Mouse (Mus musculus) CH12.LX (cell line): ENCODE measurements at regions not wholly inside any gene's neighbourhood (a gene's known extent, or its start where the extent isn't known, plus 50 kb on each side); places are given as distances from the start of the nearest gene placed in this dataset.

Experiments
- DNase-seq: peaks from one replicate; pipeline ENCODE4 v3.0.0-alpha.2; 2013; ENCODE audit errors: extremely low read depth
- H3K27ac ChIP-seq: 2 replicates; pipeline ENCODE4 v1.5.1; 2012; ENCODE audit warnings: low read depth, mild to moderate bottlenecking, control low read depth, moderate library complexity; ENCODE audit not compliant: insufficient read depth
- H3K27me3 ChIP-seq: replicated peaks from 2 replicates; pipeline ENCODE3; 2012; ENCODE audit warnings: inconsistent platforms
- H3K36me3 ChIP-seq, 2 experiments: replicated peaks in 1 of 2; 2 replicates each; pipeline versions ENCODE3 to v1.6.1; 2012; ENCODE audit warnings: inconsistent platforms in 1 of 2, low read length in 1 of 2, mild to moderate bottlenecking in 1 of 2, mixed read lengths in 1 of 2, moderate library complexity in 1 of 2; ENCODE audit not compliant: control insufficient read depth in 1 of 2, insufficient read depth in 1 of 2
- H3K4me1 ChIP-seq, 2 experiments: 2 replicates each; pipeline ENCODE4 v1.6.1; 2012; ENCODE audit warnings: inconsistent platforms in 1 of 2, moderate library complexity in 1 of 2; ENCODE audit not compliant: insufficient read depth in 2 of 2, control insufficient read depth in 1 of 2
- H3K4me2 ChIP-seq: 2 replicates; pipeline ENCODE4 v1.6.1; 2012; ENCODE audit warnings: low read depth, mild to moderate bottlenecking, control low read depth; ENCODE audit not compliant: poor library complexity, insufficient read depth, severe bottlenecking
- H3K4me3 ChIP-seq, 3 experiments: fragments of 150-350 bp in 1 of 3; sonication (generic) in 1 of 3; replicated peaks in 1 of 3; 2 replicates each; pipeline versions ENCODE3 to v1.5.1; 2011 to 2012; ENCODE audit warnings: low read depth in 2 of 3, low read length in 2 of 3, mild to moderate bottlenecking in 2 of 3, moderate library complexity in 2 of 3, control low read depth in 1 of 3, improper control_type of control experiment in 1 of 3, inconsistent platforms in 1 of 3, mixed read lengths in 1 of 3; ENCODE audit not compliant: poor library complexity in 1 of 3
- H3K79me2 ChIP-seq: replicated peaks from 2 replicates; pipeline ENCODE4 v1.6.1; 2012; ENCODE audit warnings: mild to moderate bottlenecking, moderate library complexity; ENCODE audit not compliant: control insufficient read depth, poor library complexity, insufficient read depth, severe bottlenecking; ENCODE audit errors: extremely low read depth
- H3K9ac ChIP-seq: 2 replicates; pipeline ENCODE4 v1.6.1; 2012; ENCODE audit warnings: low read depth, mild to moderate bottlenecking, control low read depth, moderate library complexity; ENCODE audit not compliant: insufficient read depth
- H3K9me3 ChIP-seq: replicated peaks from 2 replicates; pipeline ENCODE3; 2012; ENCODE audit warnings: low read length, inconsistent platforms, mixed read lengths
- BHLHE40 ChIP-seq: IDR thresholded peaks from 2 replicates; pipeline ENCODE4 v1.6.1; 2011; ENCODE audit warnings: mild to moderate bottlenecking, low read depth, low read length, improper control_type of control experiment
- CHD1 ChIP-seq: IDR thresholded peaks from 2 replicates; pipeline ENCODE4 v1.6.1; 2012; ENCODE audit warnings: low read depth, low read length, improper control_type of control experiment, inconsistent platforms
- CTCF ChIP-seq, 2 experiments: IDR thresholded peaks in 1 of 2; conservative IDR thresholded peaks in 1 of 2; 2 replicates each; pipeline ENCODE4 v1.5.1; 2011 to 2012; ENCODE audit warnings: low read depth in 2 of 2, low read length in 2 of 2, improper control_type of control experiment in 1 of 2, inconsistent platforms in 1 of 2, mild to moderate bottlenecking in 1 of 2, moderate library complexity in 1 of 2
- E2F4 ChIP-seq: IDR thresholded peaks from 2 replicates; pipeline ENCODE4 v1.6.1; 2011; ENCODE audit warnings: low read depth, low read length, improper control_type of control experiment; ENCODE audit not compliant: insufficient replicate concordance
- ETS1 ChIP-seq: conservative IDR thresholded peaks from 2 replicates; pipeline ENCODE4 v1.6.1; 2012; ENCODE audit warnings: low read depth, mild to moderate bottlenecking, inconsistent platforms, low read length, improper control_type of control experiment, moderate library complexity
- JUN ChIP-seq: IDR thresholded peaks from 2 replicates; pipeline ENCODE4 v1.6.1; 2011; ENCODE audit warnings: low read depth, mild to moderate bottlenecking, low read length, improper control_type of control experiment, moderate library complexity; ENCODE audit not compliant: insufficient read depth
- MAFK ChIP-seq: IDR thresholded peaks from 2 replicates; pipeline ENCODE4 v1.6.1; 2011; ENCODE audit warnings: low read length, improper control_type of control experiment; ENCODE audit not compliant: insufficient replicate concordance
- MAZ ChIP-seq: IDR thresholded peaks from 2 replicates; pipeline ENCODE4 v1.6.1; 2012; ENCODE audit warnings: low read depth, mild to moderate bottlenecking, inconsistent platforms, low read length, improper control_type of control experiment, moderate library complexity
- MXI1 ChIP-seq: IDR thresholded peaks from 2 replicates; pipeline ENCODE4 v1.6.1; 2011; ENCODE audit warnings: mild to moderate bottlenecking, low read depth, low read length, improper control_type of control experiment
- NELFE ChIP-seq: IDR thresholded peaks from 2 replicates; pipeline ENCODE4 v1.6.1; 2011; ENCODE audit warnings: low read depth, low read length, improper control_type of control experiment
- NRF1 ChIP-seq: IDR thresholded peaks from 2 replicates; pipeline ENCODE4 v1.6.1; 2014; ENCODE audit warnings: low read depth, mild to moderate bottlenecking, inconsistent platforms, low read length, improper control_type of control experiment, moderate library complexity
- RAD21 ChIP-seq: IDR thresholded peaks from 2 replicates; pipeline ENCODE4 v1.6.1; 2011; ENCODE audit warnings: low read depth, mild to moderate bottlenecking, low read length, improper control_type of control experiment, moderate library complexity
- SMC3 ChIP-seq: IDR thresholded peaks from 2 replicates; pipeline ENCODE4 v1.6.1; 2011; ENCODE audit warnings: low read depth, low read length, improper control_type of control experiment
- UBTF ChIP-seq: IDR thresholded peaks from 2 replicates; pipeline ENCODE4 v1.6.1; 2012; ENCODE audit warnings: low read depth, mild to moderate bottlenecking, inconsistent platforms, low read length, improper control_type of control experiment, moderate library complexity
- USF2 ChIP-seq: conservative IDR thresholded peaks from 2 replicates; pipeline ENCODE4 v1.6.1; 2011; ENCODE audit warnings: low read depth, low read length, improper control_type of control experiment
- ZC3H11A ChIP-seq: IDR thresholded peaks from 2 replicates; pipeline ENCODE4 v1.6.1; 2012; ENCODE audit warnings: low read depth, mild to moderate bottlenecking, inconsistent platforms, low read length, improper control_type of control experiment
- ZKSCAN1 ChIP-seq: IDR thresholded peaks from 2 replicates; pipeline ENCODE4 v1.6.1; 2012; ENCODE audit warnings: low read depth, inconsistent platforms, low read length, improper control_type of control experiment, borderline replicate concordance
- ZMIZ1 ChIP-seq: IDR thresholded peaks from 2 replicates; pipeline ENCODE4 v1.6.1; 2012; ENCODE audit warnings: low read depth, mild to moderate bottlenecking, inconsistent platforms, low read length, improper control_type of control experiment
- ZNF384 ChIP-seq: IDR thresholded peaks from 2 replicates; pipeline ENCODE4 v1.6.1; 2012; ENCODE audit warnings: low read depth, low read length, improper control_type of control experiment, inconsistent platforms
- dilution Hi-C: fragments of 300-500 bp; cut with MboI; formaldehyde crosslinking; loops from 2 replicates; pipeline ENCODE4 v1.14.3; 2020; ENCODE audit warnings: low sequenced_read_pairs; ENCODE audit not compliant: extremely low pct_unique_long_range_greater_than_20kb, extremely low pct_ligation_motif_present
- in situ Hi-C: fragments of 300-500 bp; cut with MboI; formaldehyde crosslinking; loops from 3 replicates; pipeline ENCODE4 v1.14.3; 2019; ENCODE audit warnings: low sequenced_read_pairs, low pct_ligation_motif_present, low pct_unique_long_range_greater_than_20kb, mixed read lengths

DNA sequence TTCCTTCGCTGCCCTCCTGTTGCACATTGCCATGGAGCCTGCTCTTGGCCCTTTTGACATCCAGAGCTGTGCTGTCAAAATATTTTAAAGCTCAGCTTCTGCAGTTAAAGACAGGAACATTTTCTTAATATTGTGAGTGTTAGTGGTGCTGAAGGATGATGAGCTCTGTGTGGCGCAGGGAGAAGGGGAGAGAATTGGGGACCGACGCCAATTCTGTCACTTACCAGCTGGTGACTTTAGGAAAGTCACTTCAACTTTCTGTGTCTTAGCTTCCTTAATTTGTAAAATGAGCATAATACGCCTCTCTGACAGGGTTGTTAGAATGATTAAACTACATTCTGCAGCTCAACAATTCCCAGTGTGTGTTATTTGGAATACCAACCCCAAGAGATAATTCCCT is 197.2 kb downstream of the Cetn3 start:
- Histone ChIP-seq H3K4me2 (no peak overlapping the region), H3K36me3 (no peaks in the 10 kb centered on the region), H3K4me1 (no peaks in the 10 kb centered on the region), H3K79me2 (no peaks in the 10 kb centered on the region), H3K27me3 (no peaks in the 10 kb centered on the region), H3K4me3 (no peak overlapping the region), H3K9ac (no peak overlapping the region), H3K9me3 (no peaks in the 10 kb centered on the region), H3K27ac (no peak overlapping the region)
- TF ChIP-seq CHD1 (no peak), E2F4 (no peak), JUN (no peak), MAFK (no peak), BHLHE40 (no peak), UBTF (no peak), NRF1 (no peak), MXI1 (no peak), RAD21 (no peak), MAZ (no peak), ZMIZ1 (no peak), NELFE (no peak), ETS1 (no peak), SMC3 (no peak), ZC3H11A (no peak), ZKSCAN1 (no peak), USF2 (no peak)
- dilution Hi-C loops (no loop called here), in situ Hi-C loops (no loop called here)
- DNase-seq: no peak

DNA sequence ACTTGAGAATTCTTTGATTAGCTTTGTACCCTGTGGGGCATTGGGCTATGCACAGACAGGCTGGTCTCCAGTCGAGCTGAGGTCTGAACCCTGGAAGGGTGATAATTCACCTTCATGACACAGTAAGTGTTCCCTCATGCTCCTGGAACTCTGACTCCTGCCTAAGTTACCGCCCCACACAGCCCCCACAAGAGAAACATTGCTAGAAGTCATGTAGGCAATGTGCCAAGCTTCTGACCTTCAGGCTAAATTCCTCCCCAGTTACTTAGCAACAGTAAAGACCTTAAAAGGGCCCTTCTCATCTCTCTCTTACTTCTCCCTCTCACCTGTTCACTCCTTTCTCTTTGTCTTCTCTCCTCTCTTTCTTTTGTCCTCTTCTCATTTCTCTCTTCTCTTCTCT is 199.6 kb downstream of the Cetn3 start:
- TF ChIP-seq ZNF384 (no peak), ETS1 (no peak), JUN (no peak), E2F4 (no peak), CTCF (conservative IDR thresholded peaks at IDR 0.05 in 1 of 2, IDR thresholded peaks at IDR 0.05 in 1 of 2; ENCODE audit: low read depth in 2 of 2, low read length in 2 of 2) (no peak), RAD21 (no peak), ZC3H11A (no peak)
- H3K4me2 ChIP-seq: no peak overlapping the region
- dilution Hi-C loops (no loop called here), in situ Hi-C loops (no loop called here)
- no peak overlapping the region for H3K27ac ChIP-seq
- no peaks in the 10 kb centered on the region for H3K4me1 ChIP-seq
- H3K9me3 ChIP-seq: no peaks in the 10 kb centered on the region
- H3K36me3 ChIP-seq: no peaks in the 10 kb centered on the region
- H3K4me3 ChIP-seq: no peak overlapping the region
- H3K27me3 ChIP-seq: no peaks in the 10 kb centered on the region
- no peaks in the 10 kb centered on the region for H3K79me2 ChIP-seq
- H3K9ac ChIP-seq: no peak overlapping the region
- DNase-seq: no peak
